ENCODE assay signal across 8 mouse cellular contexts in the genomic region with DNA sequence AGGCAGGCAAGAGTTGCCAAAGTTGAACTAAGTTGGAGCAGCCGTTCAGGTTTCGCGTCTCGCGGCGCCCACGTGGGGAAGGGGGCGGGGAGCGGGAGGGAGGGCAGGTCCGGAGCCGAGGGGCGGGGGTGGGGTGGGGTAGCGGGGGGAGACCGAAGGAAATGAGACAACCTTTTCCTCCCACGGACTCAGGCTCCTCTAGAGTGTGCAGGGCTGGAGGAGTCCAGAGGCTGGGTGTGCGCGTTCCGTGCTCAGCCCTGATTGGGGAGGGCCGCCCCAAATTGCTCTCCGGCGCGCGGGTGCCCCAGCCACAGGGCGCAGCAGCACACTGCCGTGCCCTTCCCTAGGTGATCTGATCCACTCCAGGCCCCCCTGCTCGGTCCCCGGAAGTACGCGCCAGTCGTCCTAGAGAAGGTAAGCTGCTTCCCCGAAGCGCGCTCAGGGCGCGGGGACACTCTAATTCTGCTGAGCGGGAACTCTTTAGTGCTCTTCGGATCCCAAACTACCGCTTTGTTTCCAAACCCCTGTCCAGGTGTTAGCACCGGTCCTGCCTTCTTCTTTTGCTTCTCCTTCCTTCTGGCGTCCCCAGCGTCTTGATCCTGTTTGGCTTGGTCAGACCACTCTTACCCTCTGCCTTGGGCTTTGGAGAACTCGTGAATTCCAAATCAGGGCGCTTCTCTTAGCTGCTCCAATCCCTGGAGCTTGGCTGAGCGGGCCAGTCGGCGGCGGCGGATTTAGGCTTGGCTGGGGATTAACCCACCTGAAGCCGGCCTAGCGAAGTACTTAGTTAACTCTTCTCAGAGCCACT. TPM values are rescaled to one million over a fixed set of nuclear protein-coding genes. Genes with fewer than 3 reads are reported as not detected.
A peak's percentile ranks its signal among the peaks of the same experiment; 100 is the strongest.
DNase-seq lines count a peak whose midpoint lies in the region; ATAC-seq lines count a peak whose summit lies in the region.

No protein-coding gene starts in this region.

- intact Hi-C loops in heart, postnatal 36 days (cut with DNase I) = loop anchor here (1.0 to 2.0 kb wide), 3 partner anchors 54 to 78 kb away; no protein-coding TSS in a partner anchor

- peak overlapping the region; percentile 80 for H3K4me2 ChIP-seq in embryonic facial prominence, embryonic 13.5 days
- H3K4me2 ChIP-seq in limb, embryonic 12.5 days = peak overlapping the region; percentile 82
- H3K4me2 ChIP-seq in midbrain, embryonic 14.5 days (ENCODE audit: low read length) = peak overlapping the region; percentile 90

- peaks cover 54% of the 10 kb centered on the region for H3K4me1 ChIP-seq in embryonic facial prominence, embryonic 13.5 days
- H3K4me1 ChIP-seq in limb, embryonic 12.5 days (replicated peaks) = peaks cover 63% of the 10 kb centered on the region
- peaks cover 16% of the 10 kb centered on the region; the same call in 1 of the 2 replicates for H3K4me1 ChIP-seq in midbrain, embryonic 14.5 days (ENCODE audit: control insufficient read depth, insufficient read depth, low read length)

- peak overlapping the region; percentile 66 for H3K4me3 ChIP-seq in embryonic facial prominence, embryonic 13.5 days
- H3K4me3 ChIP-seq in limb, embryonic 12.5 days (replicated peaks) = peak overlapping the region; percentile 66
- H3K4me3 ChIP-seq in midbrain, embryonic 14.5 days (replicated peaks; ENCODE audit: low read depth, low read length) = peak overlapping the region; percentile 42

- H3K9me3 ChIP-seq in embryonic facial prominence, embryonic 13.5 days = no peaks in the 10 kb centered on the region
- no peaks in the 10 kb centered on the region for H3K9me3 ChIP-seq in limb, embryonic 12.5 days
- H3K9me3 ChIP-seq in midbrain, embryonic 14.5 days (ENCODE audit: control insufficient read depth, low read length) = no peaks in the 10 kb centered on the region

- no peaks in the 10 kb centered on the region for H3K36me3 ChIP-seq in embryonic facial prominence, embryonic 13.5 days
- H3K36me3 ChIP-seq in limb, embryonic 12.5 days = no peaks in the 10 kb centered on the region
- H3K36me3 ChIP-seq in midbrain, embryonic 14.5 days (ENCODE audit: control insufficient read depth, insufficient read depth, low read length) = no peaks in the 10 kb centered on the region

- H3K27ac ChIP-seq in embryonic facial prominence, embryonic 13.5 days = peak overlapping the region; percentile 85
- peak overlapping the region; percentile 89 for H3K27ac ChIP-seq in limb, embryonic 12.5 days
- no peak overlapping the region for H3K27ac ChIP-seq in midbrain, embryonic 14.5 days (replicated peaks; ENCODE audit: low read depth, low read length)

- H3K9ac ChIP-seq in embryonic facial prominence, embryonic 13.5 days = peak overlapping the region; percentile 81
- H3K9ac ChIP-seq in limb, embryonic 12.5 days (replicated peaks) = peak overlapping the region; percentile 75
- peak overlapping the region; percentile 45; the same call in 1 of the 2 replicates for H3K9ac ChIP-seq in midbrain, embryonic 14.5 days (replicated peaks; ENCODE audit: low read length)

- ATAC-seq in embryonic facial prominence, embryonic 13.5 days (ENCODE audit: insufficient number of reproducible peaks, insufficient read depth, low FRiP score, low TSS enrichment, low read depth) = peak; percentile 83
- peak; percentile 74; the same call in 1 of the 2 replicates for ATAC-seq in limb, embryonic 12.5 days (ENCODE audit: insufficient number of reproducible peaks, insufficient read depth, low FRiP score, low TSS enrichment, low read depth)
- ATAC-seq in midbrain, embryonic 14.5 days (ENCODE audit: low FRiP score, low TSS enrichment) = peak; percentile 28; the same call in 1 of the 2 replicates
- ATAC-seq in inflammation-experienced regulatory T-cells, adult 6 months = no peak

- H3K27me3 ChIP-seq in embryonic facial prominence, embryonic 13.5 days = peaks cover 28% of the 10 kb centered on the region
- peaks cover 13% of the 10 kb centered on the region for H3K27me3 ChIP-seq in limb, embryonic 12.5 days
- peaks cover 34% of the 10 kb centered on the region for H3K27me3 ChIP-seq in midbrain, embryonic 14.5 days (ENCODE audit: control insufficient read depth, insufficient read depth, low read length)

- under 1% methylated on average over 42 of the region's 50 CpGs for WGBS in embryonic facial prominence, embryonic 13.5 days
- under 1% methylated on average over 47 of the region's 50 CpGs for WGBS in limb, embryonic 12.5 days
- WGBS in midbrain, embryonic 14.5 days = under 1% methylated on average over 50 of the region's 50 CpGs

- DNase-seq in thymus, postnatal 4 days = peak; percentile 25
- DNase-seq in thymus, postnatal 25 days = no peak
- peak; percentile 31 to 36 for DNase-seq in heart, postnatal 36 days
- peak; percentile 52 for DNase-seq in midbrain, embryonic 14.5 days
- DNase-seq in c-Kit-positive CD71-positive TER-119-positive erythroid progenitor cells, embryonic 14.5 days (ENCODE audit: low spot score) = no peak

RNA-seq across cellular contexts. Expression of gene Eva1a, which starts 0.8 kb away (rescaled TPM):
- 19.3 and 22.1 TPM in 2 replicates for polyA plus RNA-seq in embryonic facial prominence, embryonic 13.5 days (2015; fragmentation: Nextera tagmentation; extraction: Ambion mirVana)
- 1 to 10 TPM; 2.6 to 2.8 TPM for total RNA-seq in heart, postnatal 36 days (2021)
- polyA plus RNA-seq in limb, embryonic 12.5 days (2016; fragmentation: Nextera tagmentation; extraction: Ambion mirVana) = 30.6 and 32.4 TPM in 2 replicates
- 0.32 and 0.63 TPM in 2 replicates for polyA plus RNA-seq in midbrain, embryonic 14.5 days (2014; fragmentation: Nextera tagmentation; extraction: Ambion mirVana)
- polyA plus RNA-seq in inflammation-experienced regulatory T-cells, adult 6 months (2017; shearing (Covaris generic)) = not detected

Comparison
In these comparisons a context has a peak if more than half of its experiments do, and no peak if none do; other contexts are left out.
1. DNase-seq: peak in thymus, postnatal 4 days (single experiment), heart, postnatal 36 days (2 of 2) and midbrain, embryonic 14.5 days (single experiment); none in thymus, postnatal 25 days (single experiment) and c-Kit-positive CD71-positive TER-119-positive erythroid progenitor cells, embryonic 14.5 days (single experiment).
2. RNA of gene Eva1a, which starts 0.8 kb away (polyA plus RNA-seq): 30.6 to 32.4 TPM in limb, embryonic 12.5 days and 19.3 to 22.1 TPM in embryonic facial prominence, embryonic 13.5 days; 0.32 to 0.63 TPM in midbrain, embryonic 14.5 days and not detected in inflammation-experienced regulatory T-cells, adult 6 months; every median in the first group is over 10 times any median in the second.
3. Peak in every context shown above with its lines, with median percentiles within 50 percentile points of each other: H3K4me2 ChIP-seq, H3K4me3 ChIP-seq and H3K9ac ChIP-seq.